Mouse (Mus musculus): ENCODE results near the gene Efna3. TPM values are rescaled to one million over a fixed set of nuclear protein-coding genes. Genes with fewer than 3 reads are reported as not detected.

The Efna3 gene
- polyA plus RNA-seq, 1 experiment from 2014 or later: 1.6 TPM

DNA sequence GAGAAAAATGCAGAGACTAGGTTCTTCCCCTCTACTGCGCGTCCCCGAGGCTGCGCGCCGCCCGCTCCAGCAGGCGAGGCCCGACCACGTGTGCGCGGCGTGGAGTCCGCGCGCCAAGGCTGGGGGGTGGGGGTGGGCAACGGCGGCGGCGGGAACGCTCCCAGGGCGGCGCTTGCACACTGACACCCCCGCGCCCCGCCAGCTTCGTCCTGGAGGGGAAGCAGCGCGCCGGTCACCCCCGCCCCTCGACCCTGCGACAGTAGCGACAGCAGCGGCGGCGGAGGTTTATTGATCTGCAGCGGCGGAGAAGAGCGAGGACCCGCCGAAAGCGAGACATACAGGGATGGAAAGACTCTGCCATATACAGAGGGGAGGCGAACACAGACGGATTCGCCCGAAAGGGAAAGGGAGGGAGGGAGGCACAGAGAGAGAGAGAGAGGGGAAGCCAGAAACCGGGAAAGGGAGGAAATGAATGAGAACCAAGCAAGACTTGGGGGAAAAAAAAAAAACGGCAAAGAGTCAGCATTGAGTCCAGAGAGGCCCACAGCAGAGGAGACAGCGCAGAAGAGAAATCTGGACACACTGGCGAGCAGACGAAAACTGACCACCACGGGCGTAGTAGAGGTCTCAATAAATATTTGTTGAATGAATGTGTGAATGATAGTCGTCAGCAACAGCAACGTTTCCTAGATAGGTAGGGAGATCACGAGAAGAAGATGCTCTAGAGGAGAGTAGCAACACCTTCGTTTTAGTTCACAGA lies 3.0 kb downstream of the Efna3 start:
- no peak for TF ChIP-seq CTCF (IDR thresholded peaks at IDR 0.05; ENCODE audit: low read depth)
- H3K4me2 ChIP-seq (replicated peaks; ENCODE audit: low read depth): peak overlapping the region; percentile 100
- 2% methylated on average over 57 of the region's 58 CpGs for WGBS
- ATAC-seq: no peak
- no peak overlapping the region for H3K9ac ChIP-seq (ENCODE audit: low read depth, low read length)
- peaks cover 41% of the 10 kb centered on the region for H3K27me3 ChIP-seq (replicated peaks; ENCODE audit: control insufficient read depth, insufficient read depth, low read length)
- H3K4me1 ChIP-seq (replicated peaks; ENCODE audit: control insufficient read depth, insufficient read depth, low read length): peaks cover 17% of the 10 kb centered on the region; the same call in 1 of the 2 replicates
- no peaks in the 10 kb centered on the region for H3K36me3 ChIP-seq (ENCODE audit: control insufficient read depth, insufficient read depth)
- no peaks in the 10 kb centered on the region for H3K9me3 ChIP-seq (ENCODE audit: control insufficient read depth)
- peak overlapping the region; percentile 59 for H3K4me3 ChIP-seq (ENCODE audit: low read depth, low read length)
- no peak overlapping the region for H3K27ac ChIP-seq (ENCODE audit: low read depth, low read length)

- Histone ChIP-seq H3K4me1 (replicated peaks; ENCODE audit: control insufficient read depth, insufficient read depth, low read length) (peaks cover 17% of the 10 kb centered on the region; the same call in 1 of the 2 replicates), H3K27me3 (replicated peaks; ENCODE audit: control insufficient read depth, insufficient read depth, low read length) (peaks cover 41% of the 10 kb centered on the region), H3K36me3 (ENCODE audit: control insufficient read depth, insufficient read depth) (no peaks in the 10 kb centered on the region), H3K27ac (ENCODE audit: low read depth, low read length) (no peak overlapping the region), H3K9me3 (ENCODE audit: control insufficient read depth) (no peaks in the 10 kb centered on the region), H3K4me2 (replicated peaks; ENCODE audit: low read depth) (peak overlapping the region; percentile 100), H3K4me3 (ENCODE audit: low read depth, low read length) (peak overlapping the region; percentile 59), H3K9ac (ENCODE audit: low read depth, low read length) (no peak overlapping the region)
- TF ChIP-seq CTCF (IDR thresholded peaks at IDR 0.05; ENCODE audit: low read depth): no peak
- 44% methylated on average over 21 of the region's 21 CpGs for WGBS
- ATAC-seq: no peak
Observed at GRCm38 (mm10) chr3:89318971-89319590, 3.7 kb downstream of the Efna3 start.

DNA sequence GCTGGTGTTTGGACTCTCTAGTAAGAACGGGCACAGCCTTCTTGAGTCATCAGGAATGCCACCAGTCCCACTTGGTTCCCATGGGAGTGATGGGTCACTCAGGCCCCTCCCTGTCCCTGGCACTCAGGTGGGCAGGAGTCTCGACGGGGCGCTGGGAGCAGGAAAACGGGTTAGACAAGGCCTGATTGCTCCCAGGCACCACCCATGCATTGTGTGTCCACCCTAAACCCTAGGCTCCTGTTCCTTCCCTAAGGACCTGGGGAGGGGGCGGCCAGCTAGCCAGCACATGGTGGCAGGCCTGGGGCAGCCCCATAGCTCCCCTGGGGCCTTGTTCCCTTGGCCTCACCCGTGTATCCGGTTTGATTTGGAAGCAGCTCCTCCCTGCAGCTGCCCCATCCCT lies 4.4 kb downstream of the Efna3 start:
- no peak for ATAC-seq
- Histone ChIP-seq H3K27me3 (replicated peaks; ENCODE audit: control insufficient read depth, insufficient read depth, low read length) (peaks cover 41% of the 10 kb centered on the region), H3K9ac (ENCODE audit: low read depth, low read length) (no peak overlapping the region), H3K9me3 (ENCODE audit: control insufficient read depth) (no peaks in the 10 kb centered on the region), H3K27ac (ENCODE audit: low read depth, low read length) (no peak overlapping the region), H3K36me3 (ENCODE audit: control insufficient read depth, insufficient read depth) (no peaks in the 10 kb centered on the region), H3K4me3 (ENCODE audit: low read depth, low read length) (no peak overlapping the region), H3K4me1 (replicated peaks; ENCODE audit: control insufficient read depth, insufficient read depth, low read length) (peaks cover 17% of the 10 kb centered on the region; the same call in 1 of the 2 replicates), H3K4me2 (replicated peaks; ENCODE audit: low read depth) (no peak overlapping the region)
- no peak for TF ChIP-seq CTCF (IDR thresholded peaks at IDR 0.05; ENCODE audit: low read depth)
- WGBS: 68% methylated on average over 8 of the region's 8 CpGs

- no peaks in the 10 kb centered on the region for H3K36me3 ChIP-seq (ENCODE audit: control insufficient read depth, insufficient read depth)
- H3K9ac ChIP-seq (ENCODE audit: low read depth, low read length): no peak overlapping the region
- no peaks in the 10 kb centered on the region for H3K9me3 ChIP-seq (ENCODE audit: control insufficient read depth)
- peaks cover 41% of the 10 kb centered on the region for H3K27me3 ChIP-seq (replicated peaks; ENCODE audit: control insufficient read depth, insufficient read depth, low read length)
- 74% methylated on average over 6 of the region's 6 CpGs for WGBS
- no peak overlapping the region for H3K4me2 ChIP-seq (replicated peaks; ENCODE audit: low read depth)
- peaks cover 17% of the 10 kb centered on the region; the same call in 1 of the 2 replicates for H3K4me1 ChIP-seq (replicated peaks; ENCODE audit: control insufficient read depth, insufficient read depth, low read length)
- H3K27ac ChIP-seq (ENCODE audit: low read depth, low read length): no peak overlapping the region
- no peak overlapping the region for H3K4me3 ChIP-seq (ENCODE audit: low read depth, low read length)
- TF ChIP-seq CTCF (IDR thresholded peaks at IDR 0.05; ENCODE audit: low read depth): no peak
- no peak for ATAC-seq
Observed at GRCm38 (mm10) chr3:89317246-89317645, 5.5 kb downstream of the Efna3 start.

- WGBS: 5% methylated on average over 4 of the region's 4 CpGs
- peak; percentile 97 for TF ChIP-seq CTCF (IDR thresholded peaks at IDR 0.05; ENCODE audit: low read depth)
- Histone ChIP-seq H3K27me3 (replicated peaks; ENCODE audit: control insufficient read depth, insufficient read depth, low read length) (peaks cover 38% of the 10 kb centered on the region), H3K27ac (ENCODE audit: low read depth, low read length) (no peak overlapping the region), H3K36me3 (ENCODE audit: control insufficient read depth, insufficient read depth) (no peaks in the 10 kb centered on the region), H3K9ac (ENCODE audit: low read depth, low read length) (no peak overlapping the region), H3K4me1 (replicated peaks; ENCODE audit: control insufficient read depth, insufficient read depth, low read length) (peaks cover 17% of the 10 kb centered on the region; the same call in 1 of the 2 replicates), H3K4me2 (replicated peaks; ENCODE audit: low read depth) (peak overlapping the region; percentile 68), H3K9me3 (ENCODE audit: control insufficient read depth) (no peaks in the 10 kb centered on the region), H3K4me3 (ENCODE audit: low read depth, low read length) (peak overlapping the region; percentile 2; the same call in 1 of the 2 replicates)
- peak; percentile 30; the same call in 1 of the 2 replicates for ATAC-seq
Observed at GRCm38 (mm10) chr3:89316833-89317232, 5.9 kb downstream of the Efna3 start.

Measured in intestine, postnatal 0 days (tissue).